Mouse (Mus musculus) activated CD4-positive, CD25-positive, alpha-beta regulatory T cell, adult 4 months (primary cell): Measurements from ENCODE around the gene Disp1. TPM values are rescaled to one million over a fixed set of nuclear protein-coding genes. Genes with fewer than 3 reads are reported as not detected.

Experiments
- ATAC-seq: one replicate; pipeline ENCODE4 v1.8.0; 2017
- polyA plus RNA-seq, 2 experiments: library from polyadenylated mRNA; unstranded; fragments of 100-300 nt; shearing (Covaris generic); gene quantifications; one replicate each; pipeline ENCODE4 v1.2.1; 2017

Disp1 gene
- polyA plus RNA-seq, 2 experiments from 2014 or later: 5.9 to 8.5 TPM

GRCm38 (mm10) chr1:183082436-183082835 lies 138.9 kb downstream of the Disp1 start:
- ATAC-seq: no peak

- ATAC-seq: no peak
Measured at GRCm38 (mm10) chr1:183081126-183081525, 140.2 kb downstream of the Disp1 start.

DNA sequence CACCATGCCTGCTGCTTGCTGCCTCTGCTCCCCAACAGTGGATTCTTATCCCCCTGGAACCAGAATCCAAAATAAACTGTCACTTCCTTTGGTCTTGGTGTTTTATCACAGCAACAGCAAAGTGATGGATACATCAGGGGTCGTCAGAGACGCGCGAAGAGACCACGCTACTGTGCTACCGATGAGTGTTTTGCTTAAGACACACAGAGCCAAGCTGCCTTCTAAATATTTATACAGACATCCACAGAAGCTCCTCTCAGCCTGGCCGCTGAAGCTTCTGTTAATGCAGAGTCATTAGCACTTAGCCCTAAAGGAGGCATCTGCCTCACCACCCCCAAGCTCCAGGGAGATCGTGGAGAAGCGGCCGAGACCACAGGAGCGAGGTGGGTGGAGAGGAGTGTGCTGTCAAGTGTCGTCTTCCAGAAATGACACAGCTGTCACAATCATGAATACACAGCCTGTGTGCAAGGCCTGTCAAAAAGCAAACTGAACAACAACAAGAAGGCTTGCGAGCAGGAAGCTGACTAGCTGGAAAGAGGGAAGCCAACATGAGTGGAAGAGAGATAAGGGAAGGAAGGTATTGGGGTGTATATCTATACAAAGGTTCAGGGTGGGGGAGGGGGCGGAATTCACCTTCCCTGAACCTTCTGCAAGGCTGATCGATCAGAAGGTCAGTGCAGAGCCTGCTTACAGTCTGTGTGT lies 146.1 kb downstream of the Disp1 start:
- no peak for ATAC-seq

- no peak for ATAC-seq
Measured at GRCm38 (mm10) chr1:183072263-183073050, 148.9 kb downstream of the Disp1 start.

DNA sequence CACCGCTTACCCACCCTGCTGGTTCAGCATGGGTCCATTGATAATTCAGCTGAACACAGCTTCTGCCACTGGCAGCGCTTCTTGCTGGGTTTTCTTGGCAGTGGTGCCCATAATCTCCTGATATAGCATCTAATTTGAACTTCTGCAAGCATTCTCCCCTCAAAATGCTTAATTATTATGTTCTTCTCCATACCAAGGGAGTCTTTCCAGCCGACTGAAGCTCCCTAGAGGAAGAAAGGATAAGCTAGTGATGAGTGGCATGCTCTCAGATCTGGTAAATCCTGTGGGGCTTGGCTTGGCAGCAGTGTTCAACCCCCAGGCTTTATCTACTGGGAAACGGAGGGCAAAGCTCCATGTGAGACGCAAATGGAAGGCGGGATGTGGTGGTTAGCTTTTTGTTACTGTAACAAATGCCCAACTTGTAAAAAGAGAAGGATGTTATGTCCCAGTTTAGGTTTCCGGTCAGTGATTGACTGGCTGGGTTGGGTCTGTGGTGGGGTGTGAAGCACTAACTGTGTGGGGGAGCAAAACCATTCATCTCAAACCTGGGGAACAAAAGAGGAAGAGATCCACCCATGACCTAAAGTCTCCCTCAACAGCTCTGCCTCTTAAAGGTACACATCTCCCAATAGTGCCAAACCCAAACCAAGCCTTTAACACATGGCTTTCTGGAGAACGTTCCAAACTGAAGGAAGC lies 151.2 kb downstream of the Disp1 start:
- ATAC-seq: no peak

- ATAC-seq: no peak
Measured at GRCm38 (mm10) chr1:183067807-183068206, 153.5 kb downstream of the Disp1 start.

DNA sequence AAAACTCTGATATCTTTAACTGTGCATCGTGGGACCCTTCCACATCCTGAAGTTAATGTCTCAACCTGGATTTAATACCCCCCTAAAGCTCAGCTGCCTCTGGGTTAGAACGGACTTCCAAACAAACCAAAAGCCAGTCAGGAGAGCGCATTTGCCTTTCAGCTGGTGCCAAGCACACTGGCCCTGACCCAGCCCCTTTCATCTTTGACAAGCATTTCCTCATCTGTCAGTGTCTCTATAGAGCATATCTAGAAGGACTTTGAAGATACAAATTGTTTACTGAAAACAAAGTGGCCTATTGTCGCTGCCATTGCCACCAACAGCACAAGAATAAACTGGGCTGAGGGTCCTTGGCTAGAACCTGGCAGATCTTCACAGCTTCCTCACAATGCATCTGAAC lies 154.3 kb downstream of the Disp1 start:
- no peak for ATAC-seq

DNA sequence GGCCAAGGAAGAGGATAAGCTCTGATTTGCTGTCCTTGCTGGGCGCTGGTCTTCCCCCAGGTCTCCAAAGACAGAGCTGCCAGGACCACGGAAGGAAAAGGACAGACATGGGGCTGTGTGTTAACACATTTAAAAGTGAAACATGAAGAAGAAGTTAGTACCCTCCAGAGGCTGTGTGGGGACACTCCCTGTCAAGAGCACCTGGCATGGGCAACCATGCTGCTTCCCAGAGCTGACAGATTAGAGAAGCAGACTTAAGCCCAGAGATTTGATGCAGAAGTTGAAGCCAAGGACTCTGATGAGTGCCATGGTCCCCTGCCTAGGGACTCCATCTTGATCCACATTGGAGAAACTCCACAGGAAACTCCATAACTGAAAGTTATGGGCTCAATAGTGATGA lies 160.7 kb downstream of the Disp1 start:
- ATAC-seq: no peak

- ATAC-seq: no peak
Measured at GRCm38 (mm10) chr1:183056289-183056655, 165.1 kb downstream of the Disp1 start.

DNA sequence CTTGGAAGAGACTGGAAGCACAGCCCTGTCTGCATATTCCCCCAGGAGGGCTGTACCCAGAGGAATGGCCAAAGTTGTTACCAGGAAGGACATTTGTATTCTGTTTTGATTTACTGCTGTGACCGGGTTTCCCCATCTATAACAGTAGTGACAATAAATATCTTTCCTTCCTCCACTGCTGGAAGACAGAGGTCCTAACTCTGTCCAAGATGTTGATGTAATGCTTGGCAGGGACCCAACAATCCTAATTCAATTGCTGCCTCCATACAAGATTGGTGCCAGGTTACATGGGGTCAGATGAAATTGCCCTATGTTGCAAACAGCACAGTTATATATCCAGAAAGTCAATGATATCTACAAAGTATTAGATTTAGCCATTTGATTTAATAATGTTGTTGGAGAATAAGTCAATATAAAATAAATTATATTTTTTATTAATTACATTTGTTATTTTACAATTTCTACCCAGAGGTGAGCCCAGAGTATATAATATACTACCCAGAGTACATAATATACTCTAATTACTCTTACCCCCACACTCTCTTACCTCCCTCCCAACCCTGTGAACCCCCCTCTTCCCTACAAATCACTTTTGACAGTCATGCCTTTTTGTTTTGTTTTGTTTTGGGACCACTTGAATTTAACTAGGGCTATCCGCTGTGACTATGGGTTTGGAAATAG lies 165.6 kb downstream of the Disp1 start:
- ATAC-seq: no peak

DNA sequence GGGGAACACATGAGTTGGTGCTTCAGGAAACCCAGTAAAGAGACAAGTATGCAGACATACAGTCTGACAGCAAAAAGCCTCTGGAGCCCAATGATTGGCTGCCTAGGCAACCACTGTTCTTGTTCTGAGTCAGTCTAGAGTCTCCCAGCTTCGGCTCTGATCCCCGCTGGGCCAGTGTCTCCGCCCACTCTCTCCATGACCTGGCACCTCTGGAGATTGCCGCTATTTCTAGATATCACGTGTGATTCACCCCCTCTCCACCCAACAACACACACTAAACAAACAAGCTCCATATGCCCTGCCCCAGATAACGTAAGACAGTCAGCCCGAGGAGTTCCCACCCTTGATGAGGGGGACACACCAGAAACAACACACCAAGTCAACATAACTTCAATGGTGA lies 168.7 kb downstream of the Disp1 start:
- ATAC-seq: no peak

GRCm38 (mm10) chr1:183049295-183049694 lies 172.0 kb downstream of the Disp1 start:
- ATAC-seq: no peak

DNA sequence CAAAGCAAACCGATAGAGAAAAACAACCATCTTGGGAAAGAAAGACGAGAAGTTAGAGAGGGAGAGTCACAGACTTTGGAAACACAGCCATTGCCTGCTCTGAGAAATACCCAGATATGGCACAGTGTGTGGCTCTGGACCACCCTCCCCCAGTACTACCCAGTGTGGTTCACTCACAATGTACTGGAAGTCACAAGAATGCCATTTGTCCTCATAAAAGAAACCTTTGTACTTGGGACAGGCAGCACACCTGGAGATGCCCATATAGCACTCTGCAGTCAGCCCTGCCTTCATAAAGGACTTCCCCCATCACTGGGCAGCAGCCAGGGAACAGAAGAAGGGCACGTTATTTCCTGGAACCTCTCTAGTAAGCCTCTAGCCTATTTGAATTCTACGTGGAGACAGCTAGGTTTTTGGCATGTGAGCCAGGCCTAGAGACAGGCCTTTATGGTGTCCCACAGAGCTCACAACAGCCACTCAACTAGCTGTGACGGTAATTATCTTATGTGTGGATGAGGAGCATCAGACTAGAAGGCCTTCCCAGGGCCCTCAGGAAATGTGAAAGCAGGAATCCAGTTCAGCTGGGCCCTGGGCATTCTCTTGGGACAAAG lies 173.3 kb downstream of the Disp1 start:
- no peak for ATAC-seq

GRCm38 (mm10) chr1:183047191-183047912 lies 174.0 kb downstream of the Disp1 start:
- ATAC-seq: no peak

GRCm38 (mm10) chr1:183046081-183046480 lies 175.2 kb downstream of the Disp1 start:
- ATAC-seq: no peak

DNA sequence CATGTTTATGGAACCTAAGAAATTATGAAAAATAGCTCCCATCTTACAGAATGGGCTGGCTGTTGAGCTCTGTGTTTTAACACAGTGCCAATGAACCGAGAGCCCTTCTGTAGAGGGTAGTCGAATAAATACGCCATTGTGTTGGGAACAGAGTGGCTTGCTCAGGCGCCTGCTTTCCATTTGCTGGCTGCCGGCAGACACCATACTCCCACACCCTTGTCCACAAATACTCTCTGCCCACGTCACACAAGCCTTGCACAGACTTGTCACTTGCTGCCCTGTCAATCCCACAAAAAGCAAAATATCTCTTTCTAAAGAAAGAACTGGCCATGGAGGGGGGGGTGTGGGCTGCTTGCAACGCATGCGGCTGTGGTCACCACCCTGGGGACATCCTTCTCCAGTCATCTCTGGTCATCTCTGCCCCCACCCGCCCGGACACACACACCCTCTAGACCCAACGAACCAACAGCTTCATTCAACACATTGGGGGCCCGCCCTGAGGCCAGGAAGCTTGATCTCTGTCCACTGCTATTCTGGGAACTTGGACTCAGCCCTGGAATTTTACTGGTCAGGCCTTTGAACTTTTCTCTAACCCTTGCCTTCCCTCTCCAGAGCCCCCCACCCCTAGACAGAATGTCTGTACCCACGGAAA lies 178.0 kb downstream of the Disp1 start:
- no peak for ATAC-seq

DNA sequence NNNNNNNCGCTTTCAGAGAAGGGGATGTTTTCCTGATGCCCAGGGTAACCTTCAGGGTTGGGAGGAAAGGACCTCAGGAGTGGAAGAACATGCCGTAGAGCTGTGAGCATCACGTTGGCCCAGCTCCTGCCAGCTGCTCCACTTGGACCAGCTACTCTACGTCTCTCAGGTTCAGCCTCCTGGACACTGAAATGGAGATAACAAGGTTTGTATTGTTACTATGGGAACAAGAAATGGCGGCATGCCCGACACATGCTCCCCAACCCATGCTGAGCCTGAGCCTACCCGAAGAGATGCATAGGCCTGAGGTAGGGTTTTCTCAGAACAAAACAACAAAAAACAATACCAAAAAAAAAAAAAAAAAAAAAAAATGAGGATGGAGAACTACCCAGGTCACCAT lies 179.6 kb downstream of the Disp1 start:
- ATAC-seq: no peak

DNA sequence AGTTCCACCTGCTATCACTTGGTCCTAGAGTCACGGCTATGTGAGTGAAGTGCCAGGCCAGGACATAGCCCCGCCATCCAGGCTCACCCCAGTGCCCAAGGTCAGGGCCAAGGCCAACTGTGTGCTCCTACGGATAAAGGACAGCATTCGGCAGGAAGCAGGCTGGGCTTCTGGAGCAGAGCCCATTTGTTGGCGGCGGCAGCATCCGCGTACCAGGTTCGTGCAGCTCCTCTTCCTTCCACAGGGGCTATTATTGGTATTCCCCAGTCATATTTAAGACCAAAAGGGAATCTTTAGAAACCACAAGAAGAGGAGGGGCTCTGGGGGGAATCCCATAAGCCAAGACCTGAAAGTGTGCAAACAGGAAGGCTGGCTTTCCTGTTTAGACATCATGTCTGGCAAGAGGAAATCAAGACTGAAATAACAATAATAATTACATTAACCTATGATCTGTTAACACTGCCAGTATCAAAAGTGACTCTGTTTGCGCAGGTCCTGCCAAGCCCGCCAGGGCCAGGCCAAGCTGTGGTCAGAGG lies 180.4 kb downstream of the Disp1 start:
- peak; percentile 83 for ATAC-seq

DNA sequence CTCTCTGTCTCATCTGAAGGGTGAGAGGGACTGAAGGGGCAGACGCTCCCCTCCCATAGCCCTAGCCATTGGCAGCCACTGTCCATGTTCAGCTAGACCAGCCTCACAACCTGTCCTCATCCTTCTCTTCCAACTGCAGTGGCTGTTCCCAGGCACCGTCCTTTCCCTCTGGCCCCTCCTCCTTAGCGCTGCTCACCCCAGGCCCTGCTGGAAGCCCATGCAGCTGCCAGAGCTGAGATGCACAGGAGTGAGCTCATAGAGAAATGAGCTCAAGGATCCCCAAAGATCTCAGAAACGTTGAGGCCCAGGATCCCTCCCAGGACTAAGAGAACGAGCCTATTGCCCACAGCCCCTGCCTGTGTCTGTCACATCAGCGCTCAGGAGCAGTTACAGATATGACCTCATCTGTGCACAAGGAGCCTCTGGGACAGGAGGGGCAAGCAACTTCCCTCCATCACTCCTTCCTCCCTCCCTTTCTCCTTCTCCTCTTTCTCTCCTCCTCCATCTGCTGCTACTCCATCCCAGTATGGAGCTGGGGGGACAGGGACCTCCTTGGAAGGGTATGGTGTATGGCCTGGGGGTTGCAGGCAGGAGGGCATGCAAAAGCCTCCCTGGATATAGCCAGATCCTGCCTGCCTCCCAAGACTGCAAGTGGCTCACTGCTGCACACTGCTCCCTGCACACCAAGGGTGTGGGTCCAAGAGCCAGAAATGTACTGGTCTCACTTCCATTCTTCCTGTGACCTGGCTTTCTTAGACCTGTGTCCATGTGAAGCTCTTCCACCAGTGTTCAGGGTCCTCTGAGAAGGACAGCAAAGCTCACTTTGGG lies 181.2 kb downstream of the Disp1 start:
- ATAC-seq: no peak

DNA sequence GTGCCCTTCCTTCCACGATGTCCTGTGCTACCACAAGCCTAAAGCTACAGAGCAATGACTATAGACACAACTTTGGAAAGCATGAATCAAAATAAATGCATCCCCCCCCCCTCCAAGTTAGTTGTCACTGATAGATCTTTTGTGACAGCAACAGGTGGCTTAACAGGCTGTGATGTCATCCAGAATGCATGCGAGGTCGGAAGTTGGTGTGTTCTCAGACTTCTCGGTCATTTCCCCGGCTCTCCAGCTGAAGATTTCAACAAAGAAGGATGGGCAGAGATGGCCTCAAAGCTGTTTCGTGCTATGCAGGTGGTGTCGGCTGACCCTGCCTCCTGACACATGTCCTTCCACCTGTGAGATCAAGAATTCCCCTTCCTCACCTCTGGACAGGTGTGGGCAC lies 181.9 kb downstream of the Disp1 start:
- ATAC-seq: no peak
